Mouse (Mus musculus) layer of hippocampus, adult 18-20 months (tissue): ENCODE data around the gene Gsk3a. TPM values are rescaled to one million over a fixed set of nuclear protein-coding genes. Genes with fewer than 3 reads are reported as not detected.

ENCODE experiments used
- DNase-seq, 2 experiments: peaks; one replicate each; pipeline ENCODE4 v3.0.0; 2022; ENCODE audit warnings: low spot score in 2 of 2
- microRNA-seq, 2 experiments: library from miRNA; unstranded; fragments of <30 nt; microRNA quantifications; one replicate each; pipeline ENCODE4 v1.2.0; 2021
- total RNA-seq, 2 experiments: library from RNA; stranded (reverse); gene quantifications; 2 replicates each; pipeline ENCODE4 v1.2.3; 2021

Gene Gsk3a
- total RNA-seq, 2 experiments from 2014 or later, result 208 to 221 TPM

DNA sequence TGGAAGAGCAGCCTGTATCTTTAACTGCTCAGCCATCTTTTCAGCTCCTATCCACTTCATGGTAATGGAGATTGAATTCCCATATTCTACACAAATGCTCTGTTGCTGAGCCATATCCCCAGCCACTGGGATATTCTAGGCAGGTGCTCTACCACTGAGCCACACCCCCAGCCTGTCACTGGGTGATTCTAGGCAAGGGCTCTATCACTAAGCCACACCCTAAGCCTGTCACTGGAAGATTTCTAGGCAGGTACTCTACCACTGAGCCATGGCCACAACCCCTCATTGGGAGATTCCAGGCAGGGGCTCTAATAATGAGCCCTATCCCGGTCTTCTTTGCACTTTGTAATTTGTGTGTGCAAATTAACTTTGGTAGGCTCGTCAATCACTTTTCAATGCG, 42.5 kb downstream of the Gsk3a start:
- DNase-seq, result no peak

- DNase-seq, result no peak
Measured at GRCm38 (mm10) chr7:25192110-25192509, 45.5 kb downstream of the Gsk3a start.

- DNase-seq, result no peak
Measured at GRCm38 (mm10) chr7:25190806-25191205, 46.8 kb downstream of the Gsk3a start.

DNA sequence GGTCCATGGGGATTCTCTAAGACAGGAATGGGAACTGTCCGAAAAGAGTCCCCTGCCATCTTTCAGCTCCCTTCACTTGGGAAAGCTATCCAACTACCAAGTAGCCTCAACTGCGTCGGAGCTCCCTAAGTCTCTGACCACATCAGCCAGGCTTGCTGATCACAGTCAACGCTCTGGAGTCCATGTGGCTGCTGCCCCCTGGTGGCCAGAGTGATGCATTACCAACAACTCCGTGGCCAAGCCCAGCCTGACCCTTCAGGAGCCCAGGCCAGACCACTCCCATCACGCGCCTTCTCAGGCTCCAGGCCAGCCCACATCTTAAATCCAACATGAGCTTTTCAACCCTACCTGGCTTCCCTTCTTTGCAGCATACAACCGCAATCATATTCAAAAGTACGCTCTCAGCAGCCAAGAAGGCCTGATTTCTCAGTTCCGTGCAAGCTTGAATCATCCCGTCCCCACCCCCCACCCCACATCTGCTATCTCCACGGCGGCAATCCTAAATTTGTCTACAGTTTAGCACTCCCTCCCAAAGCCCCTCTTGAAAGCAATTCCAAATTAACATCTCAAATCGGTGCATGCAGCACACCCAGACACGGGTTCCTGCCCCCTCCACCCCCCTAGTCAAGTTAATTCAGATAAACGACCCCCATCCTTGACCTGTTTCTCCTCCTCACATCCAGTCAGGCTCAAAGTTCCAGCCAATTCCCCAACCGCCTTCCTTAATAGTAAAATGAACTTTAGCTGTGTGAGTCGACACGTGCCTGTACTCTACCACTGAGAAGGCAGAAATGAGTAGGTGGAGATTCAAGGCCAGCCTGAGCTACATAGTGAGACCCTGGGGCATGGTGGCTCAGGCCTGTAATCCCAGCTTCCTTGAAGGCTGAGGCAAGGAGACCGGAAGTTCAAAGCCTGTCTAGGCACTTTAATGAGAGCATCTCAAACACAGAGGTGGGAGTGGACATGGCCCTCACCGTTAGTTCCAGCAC, 49.7 kb downstream of the Gsk3a start:
- peak; percentile 81 to 89 for DNase-seq

GRCm38 (mm10) chr7:25184091-25184490, 53.6 kb downstream of the Gsk3a start:
- no peak for DNase-seq

- no peak for DNase-seq
Measured at GRCm38 (mm10) chr7:25181814-25182213, 55.8 kb downstream of the Gsk3a start.

GRCm38 (mm10) chr7:25181331-25181790, 56.3 kb downstream of the Gsk3a start:
- DNase-seq, result no peak

DNA sequence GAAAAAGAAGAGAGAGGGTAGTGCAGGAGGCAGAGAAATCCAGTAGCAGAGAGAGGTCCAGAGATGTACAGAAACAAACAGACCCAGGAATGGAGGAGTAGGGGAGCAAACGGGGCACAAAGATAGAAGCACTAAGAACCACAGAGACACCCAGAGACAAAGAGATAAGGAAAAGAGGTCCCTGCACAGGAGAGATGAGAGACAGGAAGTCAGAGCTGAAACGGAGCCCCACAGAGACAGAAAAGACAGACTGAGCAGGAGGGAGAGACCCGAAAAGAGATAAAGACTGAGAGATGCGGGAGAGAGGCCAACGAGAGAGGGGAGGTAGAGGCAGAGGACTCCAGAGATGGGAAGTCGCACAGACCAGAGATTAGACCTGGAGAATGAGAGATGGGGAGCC, 57.1 kb downstream of the Gsk3a start:
- DNase-seq, result no peak

DNA sequence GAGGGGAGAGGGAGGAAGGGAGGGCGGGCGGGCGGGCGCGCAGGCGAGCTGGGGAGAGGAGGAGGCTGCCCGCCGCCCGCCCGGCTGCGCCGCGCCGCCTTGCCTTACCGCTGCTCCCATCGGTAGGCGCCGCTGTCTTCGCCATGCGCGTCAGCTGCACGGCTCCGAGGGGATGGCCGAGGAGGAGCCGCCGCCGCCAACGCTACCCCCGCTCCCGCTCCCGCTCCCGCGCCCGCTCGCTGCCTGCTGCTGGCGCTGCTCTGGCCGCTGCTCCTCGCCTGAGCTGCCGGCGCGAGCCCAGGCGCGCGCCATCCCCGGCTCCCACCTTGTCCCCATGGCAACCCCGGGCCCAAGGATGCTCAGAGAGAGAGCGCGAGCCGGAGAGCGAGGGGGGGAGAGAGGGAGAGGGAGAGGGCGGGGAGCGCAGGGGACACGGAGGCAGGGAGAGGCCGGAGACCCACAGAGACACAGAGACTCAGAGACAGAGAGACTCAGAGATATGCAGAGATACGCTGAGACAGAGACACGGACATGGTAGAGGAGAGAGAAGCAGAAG, 58.0 kb downstream of the Gsk3a start, which contains the start of gene Pou2f2:
Pou2f2 (minus strand) TSS at position 121 of the 556 bp plus-strand sequence.
- DNase-seq, result peak; percentile 83 to 85

DNA sequence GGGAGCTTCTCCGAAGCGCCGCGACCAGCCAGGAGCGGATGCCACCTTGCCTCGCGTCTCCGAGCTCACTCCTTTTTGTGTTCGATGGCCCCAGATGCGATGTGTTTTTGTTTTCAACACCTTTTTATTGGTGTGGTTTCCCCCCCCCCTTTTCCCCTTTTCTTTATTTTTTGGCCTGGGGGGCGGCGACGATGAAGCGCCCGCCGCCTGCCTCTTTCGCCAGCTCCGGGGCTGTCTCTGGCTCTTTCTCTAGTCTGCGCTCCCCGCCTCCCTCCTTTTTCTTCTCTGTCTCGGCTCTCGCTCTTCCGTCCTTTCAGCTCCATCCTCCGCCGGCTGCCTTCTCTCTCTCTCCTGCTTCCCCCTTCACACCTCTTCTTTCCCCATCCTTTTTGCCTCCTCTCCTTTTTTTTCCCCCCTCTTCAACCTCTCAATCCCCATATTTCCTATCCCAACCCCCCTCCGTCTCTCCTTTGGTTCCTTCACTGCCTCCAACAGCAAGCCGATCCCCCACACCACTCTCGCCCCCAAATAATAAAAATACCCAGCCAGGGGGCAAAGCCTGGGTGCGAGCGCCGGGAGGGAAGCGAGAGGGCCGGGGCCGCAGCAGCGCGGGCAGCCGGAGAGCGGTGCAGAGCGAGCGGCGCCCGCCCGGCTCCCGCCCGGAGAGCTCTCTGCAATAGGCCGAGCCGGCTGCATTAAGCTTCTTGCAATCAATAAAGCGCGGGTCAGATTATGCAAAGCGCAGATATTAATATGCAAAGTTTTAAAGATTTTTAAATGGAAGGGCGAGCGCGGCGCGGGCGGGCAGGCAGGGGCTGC, 58.7 kb downstream of the Gsk3a start:
- DNase-seq, result peak; percentile 23 to 44

DNA sequence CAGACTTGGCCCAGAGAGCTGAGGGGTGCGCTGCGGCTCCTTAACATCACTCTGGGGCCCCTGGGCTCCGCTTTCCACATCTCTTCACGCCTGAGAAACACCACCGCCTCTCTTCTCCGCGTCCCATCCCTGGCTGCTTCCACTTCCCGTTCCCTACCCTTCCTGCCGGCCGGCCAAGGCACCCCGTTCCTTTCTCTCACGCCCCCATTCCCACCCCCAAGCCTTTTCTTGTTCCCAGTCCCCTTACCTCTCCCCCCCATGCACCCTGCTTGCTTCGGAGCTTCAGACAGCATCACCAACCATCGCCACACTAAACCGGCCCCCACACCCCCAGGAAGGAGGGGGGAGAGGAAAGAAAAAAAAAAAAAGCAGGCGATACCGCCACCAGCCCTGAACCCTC, 59.3 kb downstream of the Gsk3a start:
- peak in 1 of 2 experiments; percentile 25 for DNase-seq

Small RNA genes within 50 kb of the gene (microRNA-seq; reads per million reads assigned to microRNA genes)
- gene Mir7048, result 0 to 0.25 reads per million in 2 experiments

Other genes starting within 250 kb of the Gsk3a start
- 1,000 to 10,000 TPM; 2,544 to 2,610 TPM for gene Atp1a3, start 231.9 kb downstream of the Gsk3a start, total RNA-seq
- 100 to 1,000 TPM; 213 to 225 TPM for gene Grik5, start 165.5 kb downstream of the Gsk3a start, total RNA-seq
- gene Zfp574, start 165.3 kb downstream of the Gsk3a start, total RNA-seq, result 10 to 100 TPM; 30.9 to 33.2 TPM
- 1 to 10 TPM; 6.9 to 8.1 TPM for gene Pou2f2, start 58.1 kb downstream of the Gsk3a start, total RNA-seq
- gene Dedd2, start 17.2 kb downstream of the Gsk3a start, total RNA-seq, result 10 to 100 TPM; 26.8 to 29.9 TPM
- gene Zfp526, start 16.4 kb downstream of the Gsk3a start, total RNA-seq, result 10 to 100 TPM; 12.6 to 12.7 TPM
- 10 to 100 TPM; 43.1 to 46.3 TPM for gene Erf, start 12.9 kb upstream of the Gsk3a start, total RNA-seq
- 100 to 1,000 TPM; 198 to 203 TPM for gene Cic, start 29.9 kb upstream of the Gsk3a start, total RNA-seq
- 10 to 100 TPM; 19.3 to 27.7 TPM for gene Pafah1b3, start 60.1 kb upstream of the Gsk3a start, total RNA-seq
- gene Prr19, start 63.6 kb upstream of the Gsk3a start, total RNA-seq, result not detected
- gene Tmem145, start 68.3 kb upstream of the Gsk3a start, total RNA-seq, result 10 to 100 TPM; 23.0 to 25.0 TPM
- gene Megf8, start 79.3 kb upstream of the Gsk3a start, total RNA-seq, result 10 to 100 TPM; 99.1 to 99.9 TPM
- gene Cnfn, start 131.9 kb upstream of the Gsk3a start, total RNA-seq, result not detected
- gene Lipe, start 160.9 kb upstream of the Gsk3a start, total RNA-seq, result 10 to 100 TPM in 1 of 2 experiments, 1 to 10 TPM in 1; 9.4 to 11.0 TPM
- not detected for gene Cxcl17, start 175.0 kb upstream of the Gsk3a start, total RNA-seq
- 1 to 10 TPM; 3.2 to 3.8 TPM for gene Ceacam1, start 239.8 kb upstream of the Gsk3a start, total RNA-seq